Mouse (Mus musculus): ENCODE data around the gene Tbc1d22a.

Tbc1d22a gene

GRCm38 (mm10) chr15:86280137-86280536 is 65.9 kb downstream of the Tbc1d22a start:
- no peak for DNase-seq (ENCODE audit: low spot score)

DNA sequence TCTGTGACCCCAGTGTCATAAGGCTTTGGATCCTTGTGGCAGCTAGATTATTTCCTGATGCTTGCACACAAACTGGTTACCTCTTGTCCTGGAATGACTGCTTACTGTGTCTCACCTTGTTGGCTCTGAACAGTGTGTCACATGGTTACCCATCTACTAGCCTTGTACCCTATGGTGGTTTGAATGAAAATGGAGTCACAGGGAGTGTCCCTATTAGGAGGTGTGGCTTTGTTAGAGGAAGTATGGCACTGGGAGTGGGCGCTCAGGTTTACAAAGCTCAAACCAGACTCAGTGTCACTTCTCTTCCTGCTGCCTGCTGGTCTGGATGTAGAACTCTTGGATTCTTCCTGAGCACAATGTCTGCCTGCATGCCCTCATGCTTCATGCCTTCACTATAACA is 69.0 kb downstream of the Tbc1d22a start:
- no peak for DNase-seq (ENCODE audit: low spot score)

GRCm38 (mm10) chr15:86285296-86285695 is 71.0 kb downstream of the Tbc1d22a start:
- no peak for DNase-seq (ENCODE audit: low spot score)

- DNase-seq (ENCODE audit: low spot score) = no peak
These were observed 75.8 kb downstream of the Tbc1d22a start for GRCm38 (mm10) chr15:86290074-86290473.

- DNase-seq (ENCODE audit: low spot score) = no peak
These were observed 78.0 kb downstream of the Tbc1d22a start for GRCm38 (mm10) chr15:86292288-86292687.

DNA sequence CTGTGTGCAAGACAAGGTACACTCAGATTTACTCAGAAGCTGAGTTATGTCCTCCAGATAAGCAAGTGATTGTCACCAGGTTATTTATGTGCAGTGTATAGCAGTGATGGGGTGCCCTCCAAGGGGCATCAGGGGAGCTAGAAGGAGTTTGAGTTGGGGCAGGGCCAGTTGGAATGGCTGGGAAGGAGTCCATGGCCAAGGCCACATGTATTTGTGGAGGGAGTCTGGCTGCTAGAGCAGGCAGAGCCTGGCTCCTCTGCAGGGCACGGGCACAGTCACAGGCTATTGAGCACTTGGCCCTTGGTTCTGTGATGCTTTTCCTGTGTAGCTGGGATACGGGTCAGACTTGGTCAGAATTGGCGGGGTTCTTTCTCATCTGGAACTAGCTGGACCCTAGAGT is 80.2 kb downstream of the Tbc1d22a start:
- DNase-seq (ENCODE audit: low spot score) = no peak

DNA sequence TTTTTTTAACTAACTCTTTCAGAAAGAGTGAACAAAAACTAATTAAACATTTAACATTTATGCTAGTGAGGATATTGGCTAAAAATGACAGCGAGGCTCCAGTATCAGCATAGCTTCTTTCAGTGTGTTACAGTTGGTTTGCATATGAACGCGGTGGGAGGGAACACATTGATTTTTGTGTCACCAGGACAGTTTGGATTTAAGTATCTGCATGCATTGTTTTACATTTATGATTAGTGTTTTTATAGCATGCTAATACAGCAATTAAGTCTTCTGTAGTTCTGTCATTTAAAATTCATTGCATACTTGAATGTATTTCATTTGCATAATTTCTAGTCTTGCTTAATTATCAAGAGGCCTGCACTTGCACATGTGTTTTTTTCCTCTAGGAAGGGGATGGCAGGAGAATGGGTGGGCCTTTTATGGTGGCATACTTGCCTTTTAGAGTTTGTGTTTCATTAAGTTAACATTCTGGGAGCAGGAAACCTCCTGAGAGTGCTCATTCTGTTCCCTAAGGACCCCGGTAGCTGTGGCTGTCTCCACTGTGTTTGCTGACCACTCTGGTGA is 81.5 kb downstream of the Tbc1d22a start:
- DNase-seq (ENCODE audit: low spot score) = no peak

DNA sequence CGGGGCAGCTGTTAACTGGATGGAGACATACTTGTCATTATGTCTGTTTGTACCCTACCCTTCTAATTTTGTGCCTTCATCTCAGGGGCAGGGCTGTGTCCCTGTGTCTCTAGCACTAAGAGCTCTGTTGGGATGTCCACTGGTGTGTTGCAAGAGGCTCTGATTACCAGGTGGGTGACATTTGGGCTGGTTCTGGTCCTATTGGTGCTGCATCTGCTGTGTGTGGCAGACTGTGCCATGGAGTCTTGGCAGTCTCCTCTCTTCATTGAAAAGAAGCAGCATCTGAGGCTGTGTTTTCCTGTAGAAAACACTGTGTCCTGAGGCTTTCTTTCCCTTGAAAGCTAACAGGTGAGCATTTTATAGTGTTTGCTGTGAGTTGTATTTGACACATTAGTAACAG is 83.0 kb downstream of the Tbc1d22a start:
- no peak for DNase-seq (ENCODE audit: low spot score)

DNA sequence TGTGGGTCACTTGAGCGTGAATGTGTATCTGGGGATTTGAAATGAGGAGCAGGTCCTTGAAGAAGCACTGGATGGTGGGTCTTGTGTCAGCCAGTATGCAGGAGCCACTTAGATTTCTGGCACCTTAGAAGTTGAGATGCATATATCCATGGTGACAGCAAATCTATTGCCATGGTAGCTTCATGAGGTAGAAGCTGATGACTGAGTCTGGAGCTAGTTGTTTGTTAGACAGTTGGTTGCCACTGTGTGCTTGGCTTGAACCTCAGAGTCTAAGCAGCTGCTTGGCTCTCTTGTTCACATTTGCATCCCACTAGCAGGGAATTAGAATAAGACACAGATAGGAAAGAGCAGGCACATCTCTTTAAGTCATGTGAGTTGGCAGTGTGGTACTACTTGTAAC is 89.6 kb downstream of the Tbc1d22a start:
- DNase-seq (ENCODE audit: low spot score) = no peak

GRCm38 (mm10) chr15:86304861-86305260 is 90.6 kb downstream of the Tbc1d22a start:
- no peak for DNase-seq (ENCODE audit: low spot score)

GRCm38 (mm10) chr15:86305290-86305689 is 91.0 kb downstream of the Tbc1d22a start:
- DNase-seq (ENCODE audit: low spot score) = no peak

GRCm38 (mm10) chr15:86309213-86309829 is 95.1 kb downstream of the Tbc1d22a start:
- no peak for DNase-seq (ENCODE audit: low spot score)

DNA sequence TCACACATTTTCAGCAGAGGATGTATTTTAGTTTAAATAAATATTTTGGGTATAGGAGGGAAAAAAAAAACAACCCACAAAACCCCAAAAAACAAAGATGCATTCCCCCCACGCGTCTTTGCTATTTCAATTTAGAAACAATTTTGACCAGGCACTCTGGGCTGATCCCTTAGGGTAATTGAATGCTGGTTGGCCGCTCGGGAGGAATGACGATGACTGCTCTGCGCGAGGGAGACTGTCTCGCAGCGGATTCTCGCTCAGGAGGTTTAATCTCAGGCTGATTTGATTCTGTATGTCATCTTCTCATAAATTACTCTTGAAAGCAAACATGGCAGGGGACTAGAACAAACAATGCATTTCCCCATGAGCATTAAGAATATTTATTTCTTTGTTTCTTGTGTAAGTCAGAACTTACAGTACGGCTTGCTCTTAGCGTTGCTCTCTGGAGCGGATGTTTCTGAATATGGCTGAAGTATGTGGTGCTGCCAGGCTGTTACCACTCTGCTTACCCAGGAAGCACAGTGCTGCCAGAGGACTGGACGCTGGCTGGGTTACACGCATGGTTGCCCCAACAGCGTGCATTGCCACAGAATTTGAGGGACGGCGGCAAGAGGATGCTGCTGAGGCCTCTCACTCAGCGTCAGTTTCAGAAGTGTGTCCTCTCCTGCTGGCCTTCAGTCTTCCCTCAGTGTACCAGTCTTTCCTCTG is 106.7 kb downstream of the Tbc1d22a start:
- DNase-seq (ENCODE audit: low spot score) = no peak

- no peak for DNase-seq (ENCODE audit: low spot score)
These were observed 112.1 kb downstream of the Tbc1d22a start for GRCm38 (mm10) chr15:86326341-86326740.

DNA sequence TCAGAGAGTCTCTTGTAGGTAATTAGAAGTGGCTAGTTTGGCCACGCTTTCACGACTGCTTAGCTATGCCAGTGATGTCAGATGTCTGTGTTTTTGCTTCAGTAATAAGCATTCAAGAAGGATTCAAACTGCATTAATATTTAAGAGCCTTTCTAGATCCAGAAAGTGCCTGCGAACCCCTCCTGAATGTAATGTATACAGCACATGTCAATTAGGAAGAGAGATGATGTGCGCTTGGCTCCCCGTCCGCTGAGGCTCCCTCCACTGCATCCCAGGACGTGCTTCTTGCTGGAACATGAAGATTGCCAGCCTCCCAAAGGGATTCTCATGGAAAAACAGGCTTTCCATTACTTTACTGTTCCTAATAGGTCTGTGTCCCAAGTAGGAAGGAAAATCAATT is 115.7 kb downstream of the Tbc1d22a start:
- no peak for DNase-seq (ENCODE audit: low spot score)

- DNase-seq (ENCODE audit: low spot score) = no peak
These were observed 116.2 kb downstream of the Tbc1d22a start for GRCm38 (mm10) chr15:86330454-86330853.

GRCm38 (mm10) chr15:86331501-86332245 is 117.4 kb downstream of the Tbc1d22a start:
- no peak for DNase-seq (ENCODE audit: low spot score)

DNA sequence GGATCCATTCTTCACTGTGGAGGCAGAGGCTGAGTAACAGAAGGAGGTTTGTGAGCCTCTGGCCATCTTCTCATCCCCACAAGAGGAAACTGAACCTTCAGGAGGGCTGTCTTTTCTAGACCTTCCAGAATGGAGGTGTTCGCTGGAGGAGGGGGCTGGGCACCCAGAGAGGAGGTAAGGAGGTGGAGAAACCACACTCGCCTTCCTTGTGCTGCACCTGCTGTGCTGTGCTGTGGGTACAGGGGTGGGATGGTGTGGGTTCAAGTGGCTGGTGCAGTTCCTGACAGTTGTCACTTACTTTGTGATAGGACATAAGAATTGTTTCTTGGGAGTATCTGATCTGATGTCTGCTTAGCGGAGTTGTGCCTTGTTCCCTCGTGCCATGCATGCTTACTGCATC is 118.9 kb downstream of the Tbc1d22a start:
- DNase-seq (ENCODE audit: low spot score) = no peak

- no peak for DNase-seq (ENCODE audit: low spot score)
These were observed 119.3 kb downstream of the Tbc1d22a start for GRCm38 (mm10) chr15:86333606-86334005.

- DNase-seq (ENCODE audit: low spot score) = no peak
These were observed 120.0 kb downstream of the Tbc1d22a start for GRCm38 (mm10) chr15:86334276-86334675.

DNA sequence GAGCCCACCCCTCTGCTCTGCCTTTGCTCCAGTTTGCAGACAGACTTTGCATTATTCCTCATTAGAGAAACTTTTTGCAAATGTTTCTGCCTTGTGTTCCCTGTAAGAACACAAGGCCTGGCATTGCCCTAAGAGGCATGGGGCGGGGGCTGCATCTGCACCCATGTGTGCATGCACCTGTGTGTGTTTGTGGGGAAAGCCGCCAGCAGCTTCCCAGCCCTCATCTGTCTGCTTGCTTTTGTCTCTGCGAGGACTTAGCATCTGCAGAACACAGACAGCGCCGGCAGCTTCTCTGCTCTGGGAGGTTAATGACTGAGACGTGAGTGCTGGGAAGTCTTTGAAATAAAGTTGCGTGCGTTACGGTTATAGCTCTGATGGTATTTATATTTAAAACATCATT is 120.5 kb downstream of the Tbc1d22a start:
- DNase-seq (ENCODE audit: low spot score) = no peak

DNA sequence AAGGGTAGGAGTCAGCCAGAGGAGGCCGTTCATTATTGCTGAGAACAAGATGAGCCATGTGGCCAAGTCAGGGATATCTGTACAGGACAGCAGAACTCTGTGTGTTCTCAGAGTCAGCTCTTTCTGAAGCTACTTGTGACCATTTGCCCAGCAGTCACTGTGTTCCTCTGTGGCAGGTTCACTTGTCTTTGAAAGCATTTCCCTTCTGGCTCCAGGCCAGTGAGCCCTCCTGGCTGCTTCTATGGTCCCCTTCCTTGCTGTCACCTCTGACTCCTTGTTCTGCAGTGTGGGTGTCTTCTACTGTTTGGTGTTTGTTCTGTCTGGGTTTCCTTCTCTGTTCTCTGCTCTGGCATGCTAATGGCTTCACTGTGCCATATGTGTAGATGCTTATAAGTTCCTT is 121.5 kb downstream of the Tbc1d22a start:
- no peak for DNase-seq (ENCODE audit: low spot score)

- no peak for DNase-seq (ENCODE audit: low spot score)
These were observed 123.5 kb downstream of the Tbc1d22a start for GRCm38 (mm10) chr15:86337726-86338125.

Measured in urinary bladder, postnatal 25 days (tissue).